Mouse (Mus musculus) cerebellum, postnatal 36 days (tissue): ENCODE measurements at regions not wholly inside any gene's neighbourhood (a gene's known extent, or its start where the extent isn't known, plus 50 kb on each side); places are given as distances from the start of the nearest gene placed in this dataset.

Experiments used
- DNase-seq, 2 experiments: peaks; one replicate each; pipeline ENCODE4 v3.0.0; 2021 to 2022; ENCODE audit warnings: mixed read lengths in 2 of 2

GRCm38 (mm10) chr3:148429012-148429865 lies 561.1 kb downstream of the Adgrl2 start:
- DNase-seq = peak in 1 of 2 experiments; percentile 24

- no peak for DNase-seq
Observed at GRCm38 (mm10) chr3:148424089-148424488, 566.3 kb downstream of the Adgrl2 start.

DNA sequence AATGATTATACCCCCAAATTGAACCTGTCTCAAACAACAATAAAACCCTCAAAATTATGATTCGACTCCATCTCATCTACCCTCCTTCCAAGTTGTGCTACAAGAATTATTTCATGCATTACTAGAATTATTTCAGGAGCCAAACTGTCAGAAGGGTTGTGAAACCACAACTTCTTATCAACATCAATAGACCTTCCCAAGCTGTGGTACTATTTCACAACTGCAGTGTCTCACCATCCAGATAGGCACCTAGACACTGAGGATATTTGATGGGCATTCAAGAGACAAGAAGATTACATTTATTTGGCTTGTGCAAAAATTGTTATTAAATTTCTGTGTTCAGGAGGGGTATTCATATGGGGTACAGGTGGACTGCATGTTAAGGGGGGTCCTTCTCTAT lies 567.0 kb downstream of the Adgrl2 start:
- no peak for DNase-seq

DNA sequence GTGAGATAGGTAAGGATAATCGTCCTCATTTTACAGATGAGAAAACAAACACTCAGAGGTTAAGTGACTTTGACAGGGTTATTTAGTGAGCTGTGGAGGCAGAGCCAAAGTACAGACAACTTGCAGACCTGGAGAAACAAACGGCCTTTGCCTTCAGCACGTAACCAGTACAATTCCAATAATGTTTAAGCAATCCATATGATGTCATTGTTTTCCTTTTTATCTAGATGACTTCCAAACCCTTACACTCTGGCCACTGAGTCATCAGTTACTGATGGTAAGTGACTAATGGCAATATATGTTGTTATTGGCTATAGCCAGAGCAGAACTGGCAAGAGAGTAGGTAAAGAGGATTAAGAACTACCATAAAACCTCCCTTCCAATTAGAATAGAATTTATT lies 567.6 kb downstream of the Adgrl2 start:
- no peak for DNase-seq

- no peak for DNase-seq
Observed at GRCm38 (mm10) chr3:148422205-148422604, 568.1 kb downstream of the Adgrl2 start.

GRCm38 (mm10) chr3:148420303-148420702 lies 570.1 kb downstream of the Adgrl2 start:
- no peak for DNase-seq

DNA sequence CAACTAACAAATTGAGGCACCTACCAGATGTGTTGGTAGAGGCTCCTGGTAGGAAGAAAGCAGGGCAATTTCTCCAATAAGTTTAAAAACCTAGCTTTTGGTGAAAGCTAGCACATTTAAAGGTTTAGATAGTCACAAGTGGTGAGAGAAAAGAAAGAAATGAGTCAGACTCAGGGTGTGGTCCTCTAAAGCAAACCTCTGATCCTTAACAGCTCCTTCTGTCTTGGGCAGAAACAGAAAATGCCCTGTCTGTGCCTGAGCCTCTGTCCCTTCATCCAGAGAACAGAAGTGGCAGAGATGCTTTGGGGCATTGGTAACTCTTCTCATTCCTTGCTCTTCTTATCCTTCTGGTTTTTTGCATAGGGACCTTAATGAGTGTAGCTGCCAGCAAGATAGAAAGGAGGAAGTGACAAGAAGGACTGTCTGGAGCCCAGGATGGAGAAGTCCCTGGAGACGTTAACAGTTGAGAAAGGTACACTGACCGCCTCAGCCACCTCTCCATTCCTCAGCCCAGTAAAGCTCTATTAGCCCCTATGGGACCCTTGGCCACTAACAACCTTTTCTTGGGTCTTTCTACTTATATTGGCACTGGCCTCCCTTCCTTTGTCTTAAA lies 570.8 kb downstream of the Adgrl2 start:
- no peak for DNase-seq

DNA sequence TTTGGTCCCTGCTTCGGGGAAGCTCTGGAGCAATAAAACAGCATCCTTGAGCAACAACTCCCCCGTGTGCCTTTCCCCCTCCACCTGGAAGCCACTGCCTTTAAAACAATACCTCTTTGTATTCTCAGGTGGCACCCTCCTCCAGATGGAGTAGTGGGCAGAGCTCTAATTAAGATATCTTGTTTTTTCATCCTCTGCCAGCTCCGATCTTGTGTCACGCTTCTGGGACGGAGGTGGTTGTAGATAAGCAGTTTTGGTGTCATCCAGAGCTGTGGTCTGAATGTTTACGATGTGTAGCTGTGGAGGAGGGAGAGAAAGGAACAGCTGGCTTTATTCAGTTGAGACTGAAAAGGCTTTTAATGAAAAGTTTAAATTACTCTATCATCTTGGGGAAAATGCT lies 572.3 kb downstream of the Adgrl2 start:
- DNase-seq = no peak

GRCm38 (mm10) chr3:148415443-148415842 lies 574.9 kb downstream of the Adgrl2 start:
- no peak for DNase-seq

DNA sequence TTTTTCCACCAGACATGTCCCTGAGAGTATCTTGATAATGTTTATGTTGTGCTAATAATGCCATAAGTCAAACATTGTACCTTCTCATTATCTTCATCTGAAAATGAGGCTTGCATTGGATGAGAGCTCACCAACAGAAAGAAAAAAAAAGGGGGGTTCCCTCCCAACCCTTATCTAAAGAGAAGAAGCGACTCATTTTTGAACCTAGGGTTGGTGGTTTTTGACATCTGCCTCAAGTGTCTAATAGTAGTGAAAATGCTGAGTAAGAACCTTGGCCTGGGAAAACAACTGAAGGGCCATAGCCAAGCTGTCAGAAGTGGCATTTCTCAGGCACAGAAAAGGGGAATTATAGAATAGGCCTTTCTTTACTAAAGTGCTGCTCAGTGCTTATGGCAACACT lies 577.3 kb downstream of the Adgrl2 start:
- no peak for DNase-seq

DNA sequence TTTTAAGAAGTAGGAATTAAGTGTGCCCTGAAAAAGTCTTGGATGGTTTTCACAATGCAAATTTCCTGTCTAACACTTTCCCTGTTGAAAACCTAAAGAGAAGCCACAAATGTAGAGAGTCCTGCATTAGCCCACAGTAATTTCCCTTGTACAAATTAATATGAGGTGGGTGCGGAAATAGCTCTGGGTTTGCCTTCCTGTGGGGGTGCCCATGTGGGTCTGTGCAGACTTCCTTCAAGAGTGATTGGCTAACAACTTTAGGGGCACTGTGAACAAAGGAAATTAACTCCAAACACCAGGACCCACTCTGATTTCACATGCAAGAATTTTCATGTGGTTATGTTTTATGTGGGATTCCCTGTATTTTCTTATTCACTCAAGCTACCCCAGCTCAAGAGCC lies 578.2 kb downstream of the Adgrl2 start:
- DNase-seq = no peak

- no peak for DNase-seq
Observed at GRCm38 (mm10) chr3:148398349-148398748, 592.0 kb downstream of the Adgrl2 start.

- no peak for DNase-seq
Observed at GRCm38 (mm10) chr3:148387550-148387949, 602.8 kb downstream of the Adgrl2 start.

GRCm38 (mm10) chr3:148385712-148386111 lies 604.6 kb downstream of the Adgrl2 start:
- DNase-seq = peak in 1 of 2 experiments; percentile 2

- no peak for DNase-seq
Observed at GRCm38 (mm10) chr3:148381057-148381456, 609.3 kb downstream of the Adgrl2 start.

GRCm38 (mm10) chr3:148363331-148363730 lies 627.0 kb downstream of the Adgrl2 start:
- peak in 1 of 2 experiments; percentile 5 for DNase-seq

DNA sequence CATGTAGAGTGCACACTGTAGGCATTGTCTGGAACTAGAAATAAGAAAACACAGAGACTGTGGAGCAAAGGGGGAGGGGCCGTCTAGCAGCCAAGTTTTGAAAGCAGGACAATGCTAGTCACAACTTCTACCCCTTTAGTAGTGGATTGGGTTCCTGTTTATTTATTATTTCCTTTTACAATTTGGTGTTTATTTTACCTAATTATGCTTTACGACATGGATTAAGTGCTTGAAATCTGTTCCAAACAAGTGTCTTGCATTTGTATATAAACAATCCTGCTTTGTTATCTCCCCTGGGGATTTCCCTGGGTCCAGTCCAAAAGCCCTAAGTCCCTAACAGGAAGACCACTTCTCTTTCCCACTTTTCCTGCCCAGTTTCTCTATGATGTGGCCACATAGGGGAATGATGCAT lies 627.9 kb downstream of the Adgrl2 start:
- DNase-seq = no peak

- DNase-seq = peak; percentile 23 to 27
Observed at GRCm38 (mm10) chr3:148343633-148344361, 646.6 kb downstream of the Adgrl2 start.

DNA sequence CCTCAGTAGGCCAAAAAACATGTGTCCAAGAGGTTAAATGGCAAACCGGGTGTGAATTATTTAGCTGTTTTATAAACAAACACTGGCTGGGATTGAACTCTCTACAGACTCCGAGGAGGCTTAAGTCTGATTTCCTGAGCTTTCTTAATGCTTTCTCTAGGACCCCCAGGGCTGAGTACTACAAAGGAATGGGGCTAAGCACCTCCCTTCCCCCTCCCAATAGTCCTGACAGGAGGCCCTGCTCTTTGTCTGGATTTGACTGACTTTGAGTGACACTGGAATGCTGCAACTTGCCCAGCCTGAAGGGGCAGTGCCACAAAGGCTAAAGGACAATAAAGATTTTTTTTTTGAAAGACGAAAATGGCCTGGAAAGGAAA lies 647.1 kb downstream of the Adgrl2 start:
- DNase-seq = no peak

GRCm38 (mm10) chr3:148339258-148339657 lies 651.1 kb downstream of the Adgrl2 start:
- DNase-seq = no peak

- DNase-seq = no peak
Observed at GRCm38 (mm10) chr3:148336640-148337039, 653.7 kb downstream of the Adgrl2 start.

DNA sequence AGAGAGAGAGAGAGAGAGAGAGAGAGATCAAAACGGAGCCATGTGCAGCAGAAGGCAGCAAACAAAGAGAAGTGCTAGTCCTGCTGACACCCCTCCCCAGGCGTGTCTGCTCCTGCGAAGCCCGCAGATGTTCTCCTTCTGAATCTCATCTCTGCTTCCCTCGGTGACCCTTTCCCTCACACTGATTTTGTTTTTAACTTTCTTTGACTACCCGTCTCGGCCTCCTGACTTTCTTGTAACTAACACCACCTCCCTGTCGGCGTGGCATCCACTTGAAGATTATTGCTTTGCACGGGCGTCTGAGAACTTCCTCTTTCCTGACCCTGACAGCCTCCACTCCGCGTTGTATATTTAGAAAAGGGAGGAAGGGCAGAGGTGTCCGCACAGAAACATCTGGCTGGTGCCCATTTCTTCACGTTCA lies 654.3 kb downstream of the Adgrl2 start:
- no peak for DNase-seq

GRCm38 (mm10) chr3:148335654-148336053 lies 654.7 kb downstream of the Adgrl2 start:
- no peak for DNase-seq
